Mouse (Mus musculus) right cerebral cortex, postnatal 10 days (tissue): ENCODE results near the gene Tnfaip8l1.

Experiments used
- DNase-seq, 2 experiments: peaks; one replicate each; pipeline ENCODE4 v3.0.0; 2021; ENCODE audit warnings: low spot score in 2 of 2

Gene Tnfaip8l1

DNA sequence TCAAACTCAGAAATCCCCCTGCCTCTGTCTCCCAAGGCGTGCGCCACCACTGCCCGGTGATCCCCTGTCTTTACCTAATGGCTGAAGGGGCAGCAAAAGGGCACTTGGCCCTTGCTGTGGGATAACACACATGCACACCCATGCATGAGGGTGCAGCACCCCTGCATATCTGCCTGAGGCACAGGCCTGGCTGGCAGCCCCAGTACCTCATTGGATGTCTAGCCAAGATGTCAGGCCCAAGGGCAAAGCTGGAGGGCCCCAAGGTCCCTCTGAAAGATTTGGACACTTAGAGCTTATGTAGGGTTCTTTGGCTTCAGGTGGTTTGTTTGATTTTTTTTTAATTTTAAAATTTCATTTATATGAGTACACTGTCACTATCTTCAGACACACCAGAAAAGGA, 13.1 kb downstream of the Tnfaip8l1 start:
- DNase-seq, result no peak

DNA sequence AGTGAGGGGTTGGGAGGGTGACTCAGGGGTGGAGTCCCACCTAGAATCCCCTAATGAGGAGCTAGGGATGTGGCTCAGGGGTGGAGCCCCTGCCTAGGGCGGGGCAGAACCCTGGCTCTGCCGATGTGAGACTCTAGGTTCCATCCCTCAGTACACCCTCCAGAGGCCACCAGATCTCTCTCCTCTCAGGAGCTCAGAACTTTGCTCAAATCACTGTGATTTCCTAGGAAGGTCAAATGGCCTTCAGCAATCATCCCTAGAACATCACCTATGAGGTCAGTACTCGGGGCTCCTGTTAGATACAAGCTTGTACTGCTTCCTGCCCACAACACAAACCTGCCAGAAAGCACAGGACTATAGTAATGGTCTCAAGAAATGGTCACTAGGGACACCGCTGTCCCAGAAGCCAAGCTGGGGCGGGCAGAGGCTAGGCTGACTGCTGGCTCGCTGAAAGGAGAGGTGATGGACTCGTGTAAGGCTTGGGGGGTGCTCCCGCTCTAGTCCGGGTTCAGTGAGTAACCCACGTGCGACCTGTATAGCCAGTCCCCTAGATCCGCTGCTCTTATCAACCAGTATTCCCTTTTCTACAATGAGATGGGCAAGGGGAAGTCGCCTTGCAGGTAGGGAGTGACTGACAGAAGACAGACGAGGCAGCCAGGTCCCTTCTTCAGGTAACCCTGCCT, 20.8 kb downstream of the Tnfaip8l1 start:
- DNase-seq, result no peak

GRCm38 (mm10) chr17:56183658-56184103, 21.4 kb downstream of the Tnfaip8l1 start, which contains the start of gene Mydgf:
Gene Mydgf, minus strand, starts transcription at chr17:56183920.
- peak; percentile 97 to 98 for DNase-seq

DNA sequence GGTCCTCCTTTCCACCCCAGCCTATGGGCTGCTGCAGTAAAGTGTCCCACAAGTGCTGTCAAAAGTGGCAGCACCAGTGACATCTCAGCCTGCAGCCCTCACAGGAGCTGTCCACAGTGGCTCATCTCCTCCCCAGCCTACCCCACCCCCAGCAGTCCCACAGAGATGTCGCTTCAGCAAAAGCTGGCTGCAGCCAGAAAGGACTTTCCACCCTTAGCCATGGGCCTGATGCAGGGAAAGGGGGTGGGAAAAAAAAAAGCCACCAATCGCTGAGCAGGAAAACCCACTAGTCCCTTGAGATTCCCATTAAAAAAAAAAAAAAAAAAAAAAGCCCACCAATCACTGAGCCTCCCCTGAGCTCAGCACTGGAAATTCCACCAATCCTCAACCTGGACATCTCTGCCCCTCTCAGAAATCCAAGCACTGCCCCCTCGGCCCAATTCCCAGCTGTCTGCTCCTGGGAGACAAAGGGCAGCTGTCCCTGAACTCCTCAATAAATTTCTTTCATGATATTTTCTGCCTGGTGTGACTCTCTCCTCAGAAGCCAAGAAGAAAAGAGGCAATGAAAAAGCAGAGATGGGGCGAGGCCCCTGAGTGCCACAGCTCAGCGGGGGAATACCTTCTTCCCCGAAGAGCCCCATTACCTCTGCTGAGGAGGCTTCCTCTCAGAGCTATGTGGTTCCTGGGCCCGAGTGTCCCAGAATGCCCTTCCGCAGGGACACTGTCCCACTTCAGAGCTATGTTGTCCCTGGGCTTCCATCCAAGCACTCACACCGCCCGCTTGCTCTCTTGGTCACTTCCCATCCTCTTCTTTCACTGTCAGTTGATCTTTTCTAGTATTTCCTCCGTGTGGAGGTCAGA, 23.2 kb downstream of the Tnfaip8l1 start:
- peak; percentile 66 to 77 for DNase-seq

DNA sequence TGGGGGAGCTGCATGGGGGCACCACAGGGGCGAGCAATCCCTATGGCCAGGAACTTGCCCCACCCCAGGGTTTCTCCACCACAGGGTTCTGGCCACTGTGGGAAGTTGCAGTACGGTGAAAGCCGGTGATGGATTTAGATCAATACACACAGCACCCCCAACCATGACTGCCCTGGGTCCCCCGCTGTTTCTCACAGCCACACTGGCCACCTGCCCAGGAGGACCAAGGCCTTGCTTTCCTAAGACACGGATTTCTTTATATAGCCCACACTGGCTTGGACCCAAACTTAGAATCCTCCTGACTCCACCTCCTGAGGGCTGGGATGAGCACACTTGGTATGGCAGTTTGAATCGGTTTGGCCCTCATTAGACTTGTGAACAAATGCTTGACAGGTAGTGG, 29.0 kb downstream of the Tnfaip8l1 start:
- no peak for DNase-seq

DNA sequence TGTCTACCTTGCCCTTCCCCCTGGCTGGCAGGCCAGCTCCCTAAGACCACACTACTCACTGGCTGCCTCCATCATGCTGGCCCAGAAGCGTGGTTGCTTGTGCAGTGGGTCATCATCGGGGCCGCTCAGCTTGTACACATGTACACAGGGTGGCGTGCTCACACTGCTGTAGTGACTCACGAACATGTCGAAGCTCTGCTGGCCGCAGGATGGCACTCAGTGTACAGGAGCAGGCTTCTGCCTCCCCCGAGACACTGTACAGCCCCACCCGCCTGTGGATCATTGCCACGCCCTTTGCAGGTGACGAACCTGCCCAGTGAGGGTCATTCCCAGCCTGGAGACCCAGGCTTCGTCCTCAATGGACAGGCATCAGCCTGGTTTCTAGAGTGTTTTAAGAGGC, 32.1 kb downstream of the Tnfaip8l1 start:
- no peak for DNase-seq

- DNase-seq, result no peak
Measured at GRCm38 (mm10) chr17:56194765-56195164, 32.5 kb downstream of the Tnfaip8l1 start.

DNA sequence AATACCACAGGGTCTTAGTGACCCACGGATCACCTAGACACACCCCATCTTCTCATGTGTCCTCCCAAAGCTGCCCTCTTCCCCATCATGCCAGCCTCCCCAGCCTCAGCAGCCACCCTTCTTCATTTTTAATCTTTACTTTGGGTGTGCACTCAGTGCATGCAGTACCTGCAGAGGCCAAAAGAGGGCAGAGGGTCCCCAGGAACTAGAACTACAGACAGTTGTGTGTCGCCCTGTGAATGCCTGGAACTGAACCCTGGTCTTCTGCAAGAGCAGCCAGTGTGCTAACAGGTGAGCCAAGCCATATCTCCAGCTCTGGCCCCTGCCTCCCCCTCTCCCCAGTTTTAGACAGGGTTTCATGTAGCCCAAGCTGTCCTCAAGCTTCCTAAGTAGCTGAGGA, 34.6 kb downstream of the Tnfaip8l1 start:
- no peak for DNase-seq

- DNase-seq, result no peak
Measured at GRCm38 (mm10) chr17:56200586-56200985, 38.3 kb downstream of the Tnfaip8l1 start.

GRCm38 (mm10) chr17:56201642-56202041, 39.4 kb downstream of the Tnfaip8l1 start:
- no peak for DNase-seq

DNA sequence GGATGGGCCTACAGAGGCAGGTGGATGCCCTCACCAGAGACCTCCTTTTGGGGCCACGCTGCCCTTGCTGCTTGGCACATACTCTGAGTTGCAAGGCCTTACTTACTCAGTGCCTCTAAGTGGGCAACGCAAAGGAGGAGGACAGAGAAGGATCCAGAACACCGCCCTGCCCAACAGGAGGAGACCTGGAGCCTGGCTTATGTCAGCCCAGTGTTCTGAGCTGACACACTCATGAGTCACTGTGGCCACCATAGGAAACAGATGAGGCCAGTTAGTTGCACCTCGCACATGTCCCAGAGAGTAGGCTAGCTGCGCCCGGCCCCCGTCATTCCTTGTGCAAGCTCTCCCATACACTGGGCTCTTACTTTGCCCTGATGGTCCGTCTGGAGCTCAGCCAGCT, 40.2 kb downstream of the Tnfaip8l1 start:
- no peak for DNase-seq

DNA sequence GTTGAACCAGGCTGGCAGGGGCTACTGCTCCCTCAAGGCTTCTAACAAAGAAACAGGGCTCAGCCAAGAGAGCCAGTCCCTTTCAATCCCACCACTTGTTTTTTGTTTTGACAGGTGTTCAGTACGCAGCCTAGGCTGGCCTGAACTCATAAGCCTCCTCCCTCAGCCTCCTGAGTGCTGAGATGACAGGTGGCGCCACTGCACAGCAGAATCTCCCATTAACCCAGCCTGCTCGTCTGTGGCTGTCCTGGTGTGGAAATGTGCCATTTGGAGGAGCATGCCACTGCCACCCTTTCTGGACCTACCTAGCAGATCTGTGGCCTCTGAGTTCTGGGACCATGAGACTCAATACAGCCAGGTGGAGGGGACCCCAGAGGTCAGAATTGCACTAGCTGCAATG, 41.5 kb downstream of the Tnfaip8l1 start:
- DNase-seq, result no peak

GRCm38 (mm10) chr17:56206276-56206884, 44.1 kb downstream of the Tnfaip8l1 start:
- no peak for DNase-seq

DNA sequence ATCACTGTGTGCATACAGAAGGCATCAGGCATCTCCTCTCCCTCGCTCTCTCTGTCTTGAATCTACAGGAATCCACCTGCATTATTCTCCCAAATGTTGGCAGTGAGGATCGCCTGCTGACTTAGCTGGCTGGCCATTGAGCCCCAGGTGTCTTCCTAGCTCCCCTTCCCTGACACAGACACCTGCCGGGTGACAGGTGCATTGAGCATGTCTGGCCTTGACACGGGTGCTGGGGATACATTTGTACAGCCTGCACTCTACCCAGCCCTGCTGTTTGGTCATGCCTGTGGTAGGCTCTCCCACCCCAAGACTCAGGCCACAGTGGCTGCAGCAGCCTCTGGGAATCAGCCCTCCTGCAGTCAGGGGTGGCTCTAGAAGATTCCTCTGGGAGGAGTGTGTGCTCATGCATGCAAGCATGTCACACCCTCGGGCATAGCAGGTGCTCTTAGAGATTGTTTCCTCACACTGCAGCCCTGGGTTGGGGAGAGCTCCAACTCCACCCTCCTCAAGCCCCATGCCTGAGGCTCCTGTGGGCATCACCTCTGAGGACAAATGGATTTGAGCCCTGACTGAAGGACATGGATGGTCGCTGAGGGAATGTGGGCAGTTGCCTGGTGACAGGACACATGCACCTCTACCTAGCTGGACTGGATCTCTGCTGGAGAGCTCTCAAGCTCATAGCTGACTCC, 44.9 kb downstream of the Tnfaip8l1 start:
- no peak for DNase-seq

- DNase-seq, result no peak
Measured at GRCm38 (mm10) chr17:56207963-56208530, 45.8 kb downstream of the Tnfaip8l1 start.

GRCm38 (mm10) chr17:56208821-56209220, 46.5 kb downstream of the Tnfaip8l1 start:
- no peak for DNase-seq

GRCm38 (mm10) chr17:56211090-56211489, 48.8 kb downstream of the Tnfaip8l1 start:
- DNase-seq, result no peak

GRCm38 (mm10) chr17:56212676-56213075, 50.4 kb downstream of the Tnfaip8l1 start:
- DNase-seq, result no peak

DNA sequence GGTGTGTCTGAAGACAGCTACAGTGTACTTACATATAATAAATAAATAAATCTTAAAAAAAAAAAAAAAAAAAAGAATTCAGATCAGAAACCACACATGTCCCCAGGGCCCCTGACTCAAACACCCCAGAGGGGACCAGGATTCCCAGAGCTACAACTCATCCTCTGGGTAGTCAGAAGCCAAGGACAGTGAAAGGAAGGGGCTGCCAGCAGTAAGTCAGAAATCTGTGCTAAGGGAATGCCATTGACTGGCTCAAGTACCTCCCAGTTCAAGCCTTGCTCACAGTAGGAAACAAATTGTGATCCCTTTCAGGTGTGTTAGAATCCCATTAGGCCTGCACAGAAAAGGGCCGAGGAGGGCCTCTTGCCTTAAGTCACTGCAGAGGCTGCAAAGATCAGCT, 52.0 kb downstream of the Tnfaip8l1 start:
- DNase-seq, result no peak

- peak; percentile 44 to 48 for DNase-seq
Measured at GRCm38 (mm10) chr17:56217670-56218069, 55.4 kb downstream of the Tnfaip8l1 start.

DNA sequence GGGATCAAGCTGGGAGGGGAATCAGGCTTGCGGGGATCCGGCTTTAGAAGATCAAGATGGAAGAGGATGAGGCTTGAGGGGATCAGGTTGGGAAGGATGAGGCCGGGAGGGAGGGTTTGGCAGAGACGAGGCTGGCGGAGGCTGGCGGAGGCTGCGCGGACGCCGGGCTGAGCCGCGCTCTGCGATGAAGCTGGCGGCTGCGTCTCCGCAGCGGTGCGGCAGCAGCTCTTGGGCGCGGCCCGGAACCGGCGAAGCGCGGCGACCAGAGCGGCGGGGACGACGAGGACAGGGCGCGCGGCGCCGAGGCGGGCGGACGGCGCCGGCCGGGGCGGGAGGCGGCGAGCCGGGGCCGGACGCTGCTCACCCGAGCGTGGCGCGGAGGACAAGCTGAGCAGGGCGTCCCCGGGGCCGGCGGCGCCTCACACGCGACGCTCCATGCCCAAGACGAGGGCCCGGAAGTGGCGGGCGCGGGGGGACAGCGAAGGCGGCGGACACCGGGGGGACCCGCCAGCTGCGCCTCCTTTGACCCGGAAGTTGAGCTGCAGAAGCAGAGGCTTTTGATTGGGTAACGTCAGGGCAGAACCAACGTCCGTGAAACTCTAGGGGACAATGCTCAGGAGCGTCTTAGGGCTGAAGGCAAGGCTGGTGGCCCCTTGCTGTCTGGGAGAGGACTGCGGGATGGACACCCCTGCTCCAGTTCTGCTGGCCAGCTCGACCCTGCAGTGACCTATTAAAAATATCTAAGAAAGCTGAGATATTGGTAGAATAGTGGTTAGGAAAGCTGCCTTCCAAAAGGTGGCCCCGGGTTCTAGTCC, 56.3 kb downstream of the Tnfaip8l1 start, which contains the start of gene Dpp9:
TSS of gene Dpp9 (minus strand) at position 529 of the 815 bp plus-strand sequence.
- peak; percentile 95 to 97 for DNase-seq
